Mouse (Mus musculus) T-helper 17 cell (primary cell): ENCODE measurements around the gene Pih1d1.

Experiments
- in situ Hi-C, 2 experiments: fragments of 300-600 bp; cut with MboI, MseI; formaldehyde crosslinking; loops; 1 replicate in 1 of 2; 2 replicates in 1 of 2; pipeline ENCODE4 v1.15.1; 2025; ENCODE audit warnings: high pct_unique_total_duplicates in 2 of 2

The Pih1d1 gene

DNA sequence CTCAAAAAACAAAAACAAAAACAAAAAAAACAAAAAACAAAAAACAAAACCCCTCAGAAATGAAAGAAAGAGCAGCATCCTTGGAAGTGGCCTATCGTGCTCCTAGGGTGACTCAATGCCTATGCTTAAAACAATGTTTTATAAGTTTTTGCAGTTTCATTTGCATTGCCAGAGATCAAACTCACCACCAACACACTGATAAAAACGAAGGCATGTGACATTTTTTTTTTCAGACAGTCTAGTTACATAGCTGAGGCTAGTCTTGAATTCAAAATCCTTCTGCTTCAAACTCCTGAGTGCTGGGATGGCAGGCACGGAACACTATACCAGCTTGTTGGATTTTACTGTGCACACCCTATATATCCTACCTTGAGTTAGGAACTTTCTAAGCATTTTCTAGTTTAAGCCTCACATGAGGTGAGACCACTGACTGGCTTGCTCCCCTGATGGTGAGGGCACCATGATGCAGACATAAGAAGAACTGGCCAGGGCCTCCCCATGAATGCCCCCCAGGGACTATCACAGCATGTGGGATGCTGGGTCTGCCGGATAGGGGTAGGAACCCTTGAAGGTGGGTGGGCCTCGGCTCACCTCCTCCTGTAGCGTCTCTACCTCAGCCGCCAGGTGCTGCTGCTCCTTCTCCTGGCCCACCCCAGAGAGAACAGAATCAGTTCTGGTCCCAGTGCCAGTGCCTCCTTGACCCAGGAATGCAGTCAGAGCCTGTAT, 38.6 kb downstream of the Pih1d1 start:
- in situ Hi-C loops = no loop called here

DNA sequence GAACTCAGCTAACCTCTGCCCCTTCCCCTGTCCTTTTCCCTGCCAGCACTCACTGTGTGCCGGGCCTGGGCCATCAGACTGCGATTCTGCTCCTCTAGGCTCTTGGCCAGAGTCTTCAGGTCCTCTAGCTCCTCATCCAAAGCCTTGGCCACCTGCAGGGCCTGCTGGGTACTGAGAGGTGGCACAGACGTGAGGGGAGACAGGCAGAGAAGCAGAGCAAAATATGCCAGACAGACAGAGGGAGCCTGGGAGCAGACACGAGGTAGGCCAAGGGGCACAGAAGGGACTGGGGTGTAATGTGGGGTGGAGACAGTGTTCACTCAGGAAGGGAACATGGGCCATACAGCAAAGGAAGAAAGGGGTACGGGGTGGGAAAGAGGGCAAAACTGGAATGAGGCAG, 39.3 kb downstream of the Pih1d1 start:
- in situ Hi-C loops = no loop called here

DNA sequence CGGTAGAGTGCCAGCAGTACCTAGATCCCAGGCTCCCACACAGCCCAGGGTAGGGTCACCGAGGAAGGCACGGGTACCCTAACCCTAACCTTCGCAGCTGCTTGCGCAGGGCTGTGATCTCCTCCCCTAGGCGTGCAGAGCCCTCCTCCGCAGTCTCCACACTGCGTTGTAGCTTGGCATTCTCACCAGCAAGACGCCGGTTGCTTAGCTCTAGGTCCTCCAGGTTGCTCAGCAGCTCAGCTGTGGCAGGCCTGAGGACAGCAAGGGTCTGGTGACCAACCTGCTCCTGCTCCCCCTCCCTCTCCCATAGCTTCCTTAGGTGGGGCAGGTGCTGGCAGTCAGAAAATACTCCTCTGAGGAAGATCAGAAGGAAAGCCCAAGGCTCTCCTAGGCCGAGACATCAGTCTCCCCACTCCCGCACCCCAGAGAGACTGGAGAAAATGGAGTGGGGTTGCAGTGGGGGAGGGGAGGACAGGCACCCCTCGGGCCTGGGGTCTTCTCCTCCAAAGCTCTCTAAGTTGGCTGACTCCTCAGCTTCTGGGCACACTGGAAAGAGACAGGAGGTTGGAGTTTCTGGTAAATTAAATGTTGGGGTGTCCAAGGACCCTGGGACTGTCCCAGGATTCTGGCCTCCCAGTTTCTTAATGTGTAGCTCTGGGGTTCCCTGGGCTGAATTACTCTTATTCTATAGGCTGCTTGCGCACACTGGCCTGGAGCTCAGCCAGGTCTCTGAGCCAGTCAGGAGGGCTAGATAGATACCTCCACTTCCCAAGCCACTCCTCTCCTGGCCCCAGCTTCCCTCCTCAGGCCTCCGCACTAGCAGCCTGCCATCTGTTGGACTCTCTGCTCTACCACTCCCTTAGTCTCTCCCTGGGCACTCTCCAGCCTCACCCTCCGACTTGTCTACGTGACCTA, 40.0 kb downstream of the Pih1d1 start:
- in situ Hi-C loops = no loop called here

DNA sequence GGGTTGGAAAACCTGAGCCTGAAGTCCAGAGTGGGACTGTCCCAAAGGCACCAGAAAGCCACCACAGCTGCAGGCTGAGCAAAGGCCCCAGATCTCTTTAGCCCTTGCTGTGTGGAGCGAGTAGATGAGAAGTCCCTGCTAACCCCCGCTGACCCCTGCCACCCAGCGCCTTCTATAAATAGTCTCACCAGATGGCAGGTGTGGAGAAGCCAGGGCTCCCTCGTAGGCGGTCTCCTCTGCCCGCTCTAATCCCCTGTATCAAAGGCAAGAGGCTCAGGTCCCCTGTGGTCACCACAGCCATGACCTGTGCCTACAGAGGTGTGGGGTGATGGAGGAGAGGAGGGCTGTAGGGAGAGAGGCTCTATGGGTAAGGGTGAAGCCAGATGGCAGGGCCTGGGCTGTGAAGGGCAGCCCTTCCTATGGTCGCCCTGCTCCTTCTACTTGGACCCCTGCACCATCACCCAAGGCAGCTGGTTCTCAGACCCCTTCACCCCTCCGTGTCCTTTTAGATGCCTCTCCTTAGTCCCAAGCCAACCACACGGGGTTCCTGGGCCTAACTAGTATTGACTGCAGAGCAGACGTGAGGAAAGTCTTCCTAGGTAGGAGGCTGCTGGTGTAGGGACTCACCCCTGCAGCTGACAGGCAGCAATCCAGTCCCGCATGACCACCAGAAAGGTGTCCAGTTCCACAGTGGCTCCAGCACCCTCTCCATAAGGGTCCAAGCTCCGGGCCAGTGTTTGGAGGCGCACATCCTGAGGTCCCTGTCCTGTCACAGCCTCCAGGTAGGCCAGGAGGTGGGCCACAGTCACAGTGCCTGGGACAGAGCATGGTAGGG, 41.5 kb downstream of the Pih1d1 start:
- in situ Hi-C loops = no loop called here

DNA sequence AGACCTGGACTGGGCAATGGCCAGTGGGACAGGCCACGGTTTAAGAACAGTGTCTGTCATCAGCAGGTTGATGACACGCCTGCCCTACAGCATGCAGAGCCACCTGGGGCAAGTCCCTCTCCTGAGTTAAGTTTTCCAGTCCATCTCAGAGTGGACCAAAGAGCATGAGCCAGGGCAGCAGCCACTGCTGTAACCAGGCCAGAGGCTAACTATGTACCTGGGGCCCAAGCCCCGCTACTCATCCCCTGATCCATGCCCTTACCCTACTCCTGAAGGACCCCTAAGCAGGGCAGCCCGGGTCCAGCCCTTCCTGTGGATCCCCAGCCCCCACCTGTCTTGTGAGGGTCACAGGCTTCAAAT, 42.1 kb downstream of the Pih1d1 start:
- in situ Hi-C loops = no loop called here

DNA sequence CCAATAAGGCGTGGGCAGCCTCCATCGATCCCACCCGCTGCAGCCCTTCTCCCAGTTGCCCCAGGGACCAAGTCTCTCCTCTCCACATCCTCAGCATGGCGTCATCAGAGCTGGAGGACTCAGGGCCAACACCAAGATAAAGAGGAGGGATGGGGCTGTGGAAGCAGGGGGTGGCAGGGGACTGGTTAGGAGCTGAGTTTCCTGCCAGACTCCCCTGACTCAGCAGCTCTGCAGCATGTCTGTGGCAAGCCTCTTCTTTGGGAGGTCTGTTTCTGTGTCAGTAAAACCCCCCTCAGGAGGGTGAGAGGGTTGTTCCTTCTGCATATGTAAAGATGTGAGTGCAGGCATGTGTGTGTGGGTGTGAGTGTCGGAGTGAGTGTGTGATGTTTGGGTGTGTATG, 42.9 kb downstream of the Pih1d1 start:
- in situ Hi-C loops = no loop called here

DNA sequence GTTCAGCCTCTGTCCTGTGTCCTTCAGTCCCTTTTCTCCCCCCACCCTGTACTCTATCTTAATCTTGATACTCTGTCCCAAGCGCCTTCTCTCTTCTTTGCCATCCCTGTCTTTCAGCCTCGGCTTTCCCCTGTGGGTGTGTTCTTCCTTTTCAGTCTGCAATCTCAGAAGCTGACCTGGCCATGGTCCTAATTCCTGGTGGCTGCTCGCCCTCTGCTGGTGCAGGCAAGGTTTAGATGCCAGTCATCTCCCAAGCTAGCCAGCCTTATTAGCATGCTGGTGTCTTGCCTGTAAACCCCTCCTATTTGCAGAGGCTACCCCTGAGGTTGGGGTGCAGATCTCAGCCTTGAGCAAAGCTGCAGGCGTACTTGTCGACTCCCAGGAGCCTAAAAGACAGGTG, 44.3 kb downstream of the Pih1d1 start:
- in situ Hi-C loops = no loop called here

DNA sequence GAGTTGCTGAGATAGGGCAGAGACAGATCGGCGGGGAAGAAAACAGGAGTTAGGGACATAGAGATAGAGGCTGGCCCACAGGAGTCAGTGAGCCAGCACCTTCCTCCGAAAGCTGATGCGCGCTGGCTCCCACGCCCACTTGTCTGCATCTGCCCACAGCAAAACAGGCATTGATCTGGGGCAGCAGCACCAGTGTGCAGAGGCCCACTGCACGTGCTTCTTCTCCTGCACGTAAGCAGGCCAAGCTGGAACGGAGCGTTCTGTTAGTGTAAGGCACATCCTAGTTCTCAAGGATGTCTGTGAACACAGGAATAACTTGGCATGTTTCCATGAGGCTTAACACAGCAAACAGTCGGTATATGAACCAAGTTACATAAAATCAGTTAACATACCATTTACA, 44.9 kb downstream of the Pih1d1 start:
- in situ Hi-C loops = no loop called here

DNA sequence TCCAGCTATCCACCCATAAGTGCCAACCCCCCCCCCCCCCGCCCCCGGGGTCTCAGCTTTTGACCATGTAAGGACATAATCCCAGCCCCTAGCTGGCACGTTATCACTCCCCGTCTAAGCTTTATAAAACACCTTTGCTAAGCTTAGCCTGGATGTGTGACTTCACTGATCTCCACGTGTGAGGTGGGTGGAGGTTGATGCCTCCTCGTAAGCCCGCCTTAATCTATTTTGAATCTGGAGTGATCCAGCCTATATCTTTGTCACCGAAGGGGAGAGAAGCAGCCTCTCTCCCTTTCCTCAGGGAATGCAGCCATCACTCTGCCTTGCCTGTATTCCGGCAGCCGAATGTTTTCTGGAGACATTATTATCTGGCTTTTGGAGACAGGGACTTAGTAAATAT, 48.6 kb downstream of the Pih1d1 start:
- in situ Hi-C loops = no loop called here

DNA sequence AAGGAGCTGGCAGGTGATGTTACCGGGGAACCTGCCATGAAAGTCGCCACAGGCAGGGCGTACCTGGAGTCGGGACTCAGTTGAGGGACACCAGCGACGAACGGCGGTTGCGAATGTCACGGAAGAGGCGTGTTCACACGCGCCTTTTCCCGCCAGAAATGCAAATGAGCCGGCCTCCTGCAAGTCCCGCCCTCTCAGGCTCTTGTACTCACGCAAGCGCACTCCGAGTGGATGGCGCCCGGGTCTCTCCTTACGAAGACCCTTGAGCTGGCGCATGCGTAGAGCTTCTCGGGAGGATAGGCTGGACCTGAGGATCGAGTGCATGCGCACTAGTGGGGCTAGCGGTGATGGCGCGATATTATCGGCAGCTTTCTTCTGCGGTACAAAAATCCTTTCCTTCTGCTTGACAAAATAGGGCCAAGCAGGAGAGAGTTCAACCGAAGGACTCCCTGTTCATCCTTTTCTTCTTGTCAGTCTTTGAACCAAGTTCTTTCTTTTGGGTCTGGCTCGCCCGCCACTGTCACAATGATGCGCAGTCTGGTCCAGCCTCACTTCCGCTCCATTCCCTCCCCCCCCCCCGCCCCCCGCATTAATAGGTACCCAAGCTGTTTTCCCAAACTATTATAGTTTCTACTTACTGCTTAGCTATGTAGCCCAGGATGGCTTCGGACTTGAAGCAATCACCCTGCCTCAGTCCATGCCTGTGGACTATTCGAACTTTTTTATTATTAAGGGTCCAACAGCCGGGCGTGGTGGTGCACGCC, 50.5 kb downstream of the Pih1d1 start, which contains the start of gene Ccdc155:
TSS of gene Ccdc155 (minus strand) at position 513 of the 764 bp plus-strand sequence.
- in situ Hi-C loops = no loop called here

DNA sequence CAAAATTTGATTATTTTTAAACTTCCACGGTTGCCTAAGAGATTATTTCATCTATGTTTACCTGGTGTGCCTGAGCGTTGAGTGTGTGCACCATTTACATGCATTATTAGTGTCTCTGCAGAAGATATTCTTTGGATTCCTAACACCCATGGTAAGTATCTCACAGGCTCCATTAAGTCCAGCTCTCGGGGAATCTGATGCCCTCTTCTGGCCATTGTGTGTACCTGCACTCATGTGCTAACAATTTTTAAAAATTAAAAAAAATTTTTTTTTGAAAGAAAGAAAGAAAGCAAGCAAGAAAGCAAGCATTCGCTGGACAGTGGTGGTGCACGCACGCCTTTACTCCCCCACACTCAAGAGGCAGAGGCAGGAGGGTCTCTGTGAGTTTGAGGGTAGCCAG, 54.2 kb downstream of the Pih1d1 start:
- in situ Hi-C loops = no loop called here
